Mouse (Mus musculus) G1E-ER4 (cell line): Measurements from ENCODE around the gene Ptgdr2. TPM values are rescaled to one million over a fixed set of nuclear protein-coding genes. Genes with fewer than 3 reads are reported as not detected.

Experiments used
- GATA1 ChIP-seq: IDR thresholded peaks from one replicate; pipeline ENCODE4 v1.8.0; 2012; ENCODE audit warnings: low read length, inconsistent platforms
- polyA plus RNA-seq: library from polyadenylated mRNA; stranded (reverse); fragments of >175 nt; gene quantifications from 2 replicates; pipeline ENCODE4 v1.2.3, GENCODE M21; 2012

Gene Ptgdr2
- polyA plus RNA-seq, 1 experiment = not detected

DNA sequence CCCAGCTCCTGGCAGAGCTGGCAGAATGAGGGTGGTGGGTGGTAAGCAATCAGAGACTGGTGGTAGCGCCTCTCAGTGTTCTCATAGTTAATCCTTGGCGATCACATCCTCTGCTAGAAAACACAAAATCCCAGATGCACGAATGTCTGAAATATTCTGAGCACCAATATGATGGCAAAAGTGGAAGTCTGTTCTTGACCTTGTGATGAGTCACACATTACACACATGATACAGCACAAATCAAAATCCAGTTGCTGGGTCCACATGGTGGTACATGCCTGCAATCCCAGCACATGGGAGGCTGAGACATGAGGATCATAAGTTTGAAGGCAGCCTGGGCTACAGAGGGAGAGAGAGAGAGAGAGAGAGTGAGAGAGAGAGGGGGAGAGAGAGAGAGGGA lies 15.9 kb upstream of the Ptgdr2 start:
- no peak for TF ChIP-seq GATA1

- TF ChIP-seq GATA1 = no peak
Observed at GRCm38 (mm10) chr19:10924220-10924619, 12.7 kb upstream of the Ptgdr2 start.

DNA sequence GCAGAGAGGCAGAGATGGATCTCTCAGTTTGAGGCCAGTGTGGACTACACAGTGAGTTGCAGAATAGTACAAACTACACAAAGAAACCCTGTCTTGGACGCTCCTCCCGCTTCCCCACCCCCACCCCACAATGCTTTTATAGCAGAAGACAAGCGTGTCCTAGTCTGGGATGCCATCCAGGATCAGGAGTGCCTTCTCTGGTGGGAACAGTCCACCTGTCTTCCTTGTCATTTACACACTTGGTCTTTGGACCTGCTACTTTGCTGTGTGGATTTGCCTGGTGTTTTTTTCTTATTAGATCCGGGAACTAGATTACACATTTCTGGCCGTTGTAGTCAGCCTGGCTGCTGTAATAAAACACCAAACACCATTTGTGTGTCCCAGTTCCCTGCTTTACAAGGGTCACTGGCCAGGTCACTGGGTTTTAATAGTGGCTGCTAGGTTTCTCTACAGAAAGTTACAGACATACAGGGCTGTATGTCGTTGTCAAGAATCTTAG lies 10.8 kb upstream of the Ptgdr2 start:
- no peak for TF ChIP-seq GATA1

DNA sequence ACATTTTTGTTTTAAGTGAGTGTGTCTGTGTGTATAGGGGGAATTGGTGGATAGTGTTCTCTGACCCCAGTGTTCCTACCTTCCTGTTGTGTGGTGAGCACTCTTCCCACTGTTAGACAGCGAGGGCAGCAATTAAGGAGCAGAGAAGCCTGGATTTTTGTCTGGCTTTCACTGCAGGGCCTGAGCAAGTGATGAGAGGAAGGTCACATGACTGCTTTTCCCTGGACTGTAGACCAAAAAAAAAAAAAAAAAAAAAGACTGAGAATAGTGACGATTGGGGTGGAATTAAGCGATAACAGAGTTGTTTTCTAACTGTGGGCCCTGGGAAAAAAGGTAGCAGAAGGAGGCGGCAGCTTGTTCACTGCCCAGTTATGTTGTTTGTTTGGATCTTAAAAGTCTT lies 10.3 kb upstream of the Ptgdr2 start:
- TF ChIP-seq GATA1 = no peak

DNA sequence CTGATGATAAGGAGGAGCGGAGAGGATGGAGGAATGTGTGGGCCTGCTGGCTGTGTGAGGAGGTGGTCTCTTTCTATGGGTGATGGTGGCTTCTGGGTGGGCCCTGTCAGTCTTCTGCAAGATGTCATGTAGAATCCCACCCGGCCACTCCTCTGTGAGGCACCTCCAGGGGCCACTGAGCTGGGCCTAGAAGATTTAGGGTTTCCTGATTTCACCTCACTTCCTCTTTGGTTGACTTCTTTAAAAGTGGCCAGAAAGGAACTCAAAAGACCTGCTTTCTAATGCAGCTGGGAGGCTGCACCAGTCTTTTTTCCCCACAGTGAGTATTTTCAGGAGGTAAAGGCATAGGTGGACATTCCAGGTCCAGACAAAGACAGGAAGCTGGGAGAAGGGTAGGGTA lies 6.3 kb upstream of the Ptgdr2 start:
- TF ChIP-seq GATA1 = no peak

GRCm38 (mm10) chr19:10935029-10935428 lies 1.9 kb upstream of the Ptgdr2 start:
- TF ChIP-seq GATA1 = no peak

DNA sequence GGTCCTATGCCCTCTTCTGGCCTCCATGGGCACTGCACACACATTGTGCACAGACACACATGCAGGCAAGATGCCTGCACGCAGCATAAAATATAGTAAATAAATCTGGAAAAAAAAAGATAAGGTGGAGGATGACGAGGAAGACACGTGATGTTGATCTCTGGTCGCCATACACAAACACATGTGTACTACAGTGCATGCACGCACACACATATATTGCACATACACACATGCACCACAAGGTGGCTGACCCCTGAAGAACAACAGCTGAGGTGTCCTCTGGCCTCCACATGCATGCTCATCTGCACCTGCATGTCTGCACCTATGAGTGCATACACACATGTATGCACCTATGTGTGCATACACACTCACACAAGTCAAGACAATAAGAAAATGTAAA lies 883 bp upstream of the Ptgdr2 start:
- TF ChIP-seq GATA1 = no peak

DNA sequence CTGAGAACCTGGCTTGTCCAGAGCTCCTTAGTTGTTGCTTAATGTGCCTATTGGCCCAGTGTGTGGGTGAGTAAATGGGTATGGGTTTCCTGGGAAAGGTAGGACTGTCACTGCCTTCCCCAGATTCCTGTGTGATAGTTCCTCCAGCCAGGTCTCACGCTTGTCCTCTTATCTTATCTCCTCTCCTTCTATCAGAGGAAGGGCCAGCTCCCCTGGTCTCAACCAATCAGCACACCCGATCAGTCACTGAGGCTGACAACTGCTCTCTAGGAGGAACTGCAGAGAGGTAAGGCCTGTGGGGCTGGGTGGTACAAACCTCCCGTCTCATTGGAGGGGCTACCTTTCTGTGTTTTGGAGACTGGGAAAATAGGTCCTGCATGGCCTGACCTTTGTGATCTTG lies 1.8 kb downstream of the Ptgdr2 start:
- no peak for TF ChIP-seq GATA1

DNA sequence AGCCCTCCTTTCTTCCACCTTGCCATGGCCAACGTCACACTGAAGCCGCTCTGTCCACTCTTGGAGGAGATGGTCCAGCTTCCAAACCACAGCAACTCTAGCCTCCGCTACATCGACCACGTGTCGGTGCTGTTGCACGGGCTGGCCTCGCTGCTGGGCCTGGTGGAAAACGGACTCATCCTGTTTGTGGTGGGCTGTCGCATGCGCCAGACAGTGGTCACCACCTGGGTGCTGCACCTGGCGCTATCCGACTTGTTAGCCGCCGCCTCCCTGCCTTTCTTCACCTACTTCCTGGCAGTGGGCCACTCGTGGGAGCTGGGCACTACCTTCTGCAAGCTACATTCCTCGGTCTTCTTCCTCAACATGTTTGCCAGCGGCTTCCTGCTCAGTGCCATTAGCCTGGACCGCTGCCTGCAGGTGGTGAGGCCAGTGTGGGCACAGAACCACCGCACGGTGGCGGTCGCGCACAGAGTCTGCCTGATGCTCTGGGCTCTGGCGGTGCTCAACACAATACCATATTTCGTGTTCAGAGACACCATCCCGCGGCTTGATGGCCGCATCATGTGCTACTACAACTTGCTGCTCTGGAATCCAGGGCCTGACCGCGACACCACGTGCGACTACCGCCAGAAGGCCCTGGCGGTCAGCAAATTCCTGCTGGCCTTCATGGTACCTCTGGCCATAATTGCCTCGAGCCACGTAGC lies 3.3 kb downstream of the Ptgdr2 start:
- TF ChIP-seq GATA1 = no peak

DNA sequence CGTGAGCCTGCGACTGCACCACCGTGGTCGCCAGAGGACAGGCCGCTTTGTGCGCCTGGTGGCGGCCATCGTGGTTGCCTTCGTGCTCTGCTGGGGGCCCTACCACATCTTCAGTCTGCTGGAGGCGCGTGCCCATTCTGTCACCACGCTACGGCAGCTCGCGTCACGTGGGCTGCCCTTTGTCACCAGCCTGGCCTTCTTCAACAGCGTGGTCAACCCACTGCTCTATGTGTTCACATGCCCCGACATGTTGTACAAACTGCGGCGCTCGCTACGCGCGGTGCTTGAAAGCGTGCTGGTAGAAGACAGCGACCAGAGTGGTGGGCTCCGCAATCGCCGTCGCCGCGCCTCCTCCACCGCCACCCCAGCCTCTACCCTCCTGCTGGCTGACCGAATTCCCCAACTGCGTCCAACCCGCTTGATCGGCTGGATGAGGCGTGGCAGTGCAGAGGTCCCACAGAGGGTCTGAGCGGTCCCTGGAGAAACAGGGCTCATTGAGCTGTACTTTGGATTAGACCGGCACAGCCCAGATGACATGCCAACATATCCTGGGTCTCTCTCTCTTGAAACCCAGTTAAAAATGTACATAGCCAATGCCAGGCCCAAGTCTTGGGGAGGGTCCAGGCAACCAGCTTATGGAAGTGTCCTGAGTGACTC lies 4.0 kb downstream of the Ptgdr2 start:
- TF ChIP-seq GATA1 = no peak

DNA sequence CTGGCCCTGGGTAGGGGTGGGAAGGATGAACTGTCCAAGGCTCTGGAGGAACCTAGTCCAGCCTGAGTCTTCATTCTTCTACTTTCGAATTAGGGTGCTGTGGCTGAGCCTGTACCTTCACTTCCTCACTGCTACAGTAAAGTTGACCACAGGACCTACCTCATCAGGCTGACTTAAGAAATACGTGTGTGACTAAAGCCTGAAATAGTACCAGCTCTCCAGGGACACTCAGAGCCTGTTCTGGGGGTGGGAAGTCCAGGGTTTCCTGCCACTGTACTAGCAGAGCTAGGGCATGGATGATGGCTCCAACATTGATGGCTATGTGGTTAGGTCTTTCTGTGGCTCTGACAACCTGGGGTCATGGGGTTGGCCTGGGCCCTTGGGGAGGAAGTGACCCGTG lies 7.0 kb downstream of the Ptgdr2 start:
- no peak for TF ChIP-seq GATA1

DNA sequence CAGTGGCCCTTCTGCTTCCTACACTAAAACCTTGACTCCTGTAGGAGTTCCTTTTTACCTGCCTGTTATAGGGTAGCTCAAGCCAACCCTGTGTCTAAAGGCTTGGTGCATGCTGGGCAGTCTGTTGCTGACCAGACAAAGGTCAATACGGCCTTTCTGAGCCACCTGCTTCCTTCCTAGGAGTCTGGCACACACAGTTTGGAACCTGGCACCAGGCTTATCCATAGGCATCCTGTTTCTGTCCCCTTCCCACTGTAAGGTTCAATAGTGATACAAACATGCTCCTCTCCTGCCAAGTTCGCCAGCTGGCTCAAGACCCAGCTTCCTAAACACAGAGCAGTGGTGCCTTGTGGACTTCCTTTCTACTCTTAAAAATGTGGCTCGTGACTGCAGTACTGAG lies 9.5 kb downstream of the Ptgdr2 start:
- no peak for TF ChIP-seq GATA1

DNA sequence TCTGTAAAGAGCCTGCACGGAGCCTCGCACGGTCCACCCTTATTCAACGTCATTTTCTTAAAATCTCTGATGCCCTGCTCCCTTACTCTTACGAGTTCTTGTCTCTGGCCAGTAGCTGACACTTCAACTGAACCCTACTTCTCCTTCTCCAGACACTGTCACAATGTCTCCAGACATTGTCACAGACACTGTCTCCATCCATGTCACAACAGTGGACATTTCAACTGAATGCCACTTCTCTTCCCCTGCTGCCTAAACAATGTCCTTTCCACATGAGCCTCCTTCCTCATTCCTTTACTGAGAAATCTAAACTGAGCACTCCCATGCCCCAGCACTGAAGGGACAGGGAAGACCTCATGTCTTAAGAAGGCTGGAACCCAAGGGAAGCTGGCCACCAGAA lies 10.3 kb downstream of the Ptgdr2 start:
- no peak for TF ChIP-seq GATA1

DNA sequence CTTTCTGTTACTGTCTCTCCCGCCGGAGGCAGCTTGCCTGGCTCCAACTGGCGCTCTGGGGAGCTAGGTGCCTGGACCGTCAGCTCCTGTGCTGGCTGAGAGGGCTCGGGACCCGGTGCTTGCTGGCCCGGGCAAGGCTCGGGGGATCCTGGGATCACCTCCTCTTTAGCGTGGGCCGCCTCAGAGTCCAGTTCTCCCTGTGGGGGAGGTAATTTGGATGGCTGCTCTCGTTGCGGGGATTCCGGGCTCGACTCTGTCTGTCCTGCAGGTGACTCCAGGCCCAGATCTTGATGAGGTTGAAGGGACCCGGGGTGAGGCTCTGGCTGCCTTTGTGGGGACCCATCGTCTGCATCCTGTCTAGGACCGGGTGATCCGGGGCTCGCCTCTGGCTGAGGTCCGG lies 11.5 kb downstream of the Ptgdr2 start:
- no peak for TF ChIP-seq GATA1

GRCm38 (mm10) chr19:10949112-10949511 lies 12.2 kb downstream of the Ptgdr2 start, which contains the start of gene Ccdc86:
Ccdc86 (minus strand) TSS chr19:10949266.
- TF ChIP-seq GATA1 = no peak

GRCm38 (mm10) chr19:10949558-10949957 lies 12.6 kb downstream of the Ptgdr2 start:
- TF ChIP-seq GATA1 = no peak

DNA sequence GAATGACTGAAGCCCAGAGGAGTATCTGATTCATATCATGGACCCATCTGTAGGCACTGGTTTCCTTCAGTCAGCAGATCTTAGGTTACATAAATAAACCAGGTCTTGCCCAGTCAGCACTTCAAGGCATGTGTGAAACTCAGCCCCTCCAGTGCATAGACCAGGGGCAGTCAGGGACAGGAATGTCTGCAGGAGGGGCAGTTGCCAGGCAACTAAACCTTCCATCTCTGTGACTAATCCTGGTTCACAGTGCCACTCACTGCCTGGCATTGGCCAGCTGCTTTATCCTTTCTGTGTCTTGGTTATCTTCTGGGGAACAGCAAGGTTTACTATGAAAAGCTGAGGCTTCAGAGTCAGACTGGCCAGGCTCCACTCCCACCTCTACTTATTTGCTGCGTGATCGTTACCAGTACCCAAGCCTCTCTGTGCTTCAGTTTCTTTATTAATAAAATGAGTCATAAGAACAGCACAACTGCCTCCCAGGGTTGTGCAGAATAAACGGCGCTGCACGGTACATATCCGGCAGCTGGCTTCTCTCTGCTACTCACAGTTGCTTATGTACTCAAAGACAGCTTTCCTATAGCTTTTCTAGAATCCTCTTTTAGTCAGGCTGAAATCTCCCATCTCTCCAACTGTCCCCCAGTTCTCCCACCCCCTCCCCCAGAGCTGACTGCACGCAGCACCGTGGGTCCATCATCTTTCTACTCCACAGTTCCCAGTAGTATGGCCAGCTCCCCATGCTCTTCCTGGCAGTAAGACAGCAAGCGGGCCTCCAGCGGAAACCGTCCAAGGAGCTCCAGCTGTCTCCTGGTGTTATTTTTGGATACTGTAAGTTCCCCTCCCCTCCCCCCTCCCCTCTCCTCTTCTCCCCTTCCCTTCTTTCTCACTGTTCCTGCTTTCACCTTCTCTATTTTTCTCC lies 15.3 kb downstream of the Ptgdr2 start:
- no peak for TF ChIP-seq GATA1
